ENCODE assay signal across 7 mouse cellular contexts in genomic region chr9:43105664-43106361, GRCm38 (mm10). TPM values are rescaled to one million over a fixed set of nuclear protein-coding genes. Genes with fewer than 3 reads are reported as not detected.
A peak's percentile ranks its signal among the peaks of the same experiment; 100 is the strongest.
DNase-seq lines count a peak whose midpoint lies in the region; ATAC-seq and TF ChIP-seq lines count a peak whose summit lies in the region.

No protein-coding gene starts in this region.

- H3K36me3 ChIP-seq in embryonic facial prominence, embryonic 11.5 days (replicated peaks; ENCODE audit: control insufficient read depth, insufficient read depth, low read depth, low read length): no peaks in the 10 kb centered on the region
- no peaks in the 10 kb centered on the region for H3K36me3 ChIP-seq in intestine, postnatal 0 days (ENCODE audit: control insufficient read depth, insufficient read depth)
- H3K36me3 ChIP-seq in midbrain, embryonic 11.5 days (ENCODE audit: control insufficient read depth, insufficient read depth, low read length): no peaks in the 10 kb centered on the region

- ATAC-seq in embryonic facial prominence, embryonic 11.5 days (replicated peaks; ENCODE audit: insufficient number of reproducible peaks, low FRiP score, low TSS enrichment, low read depth): peak; percentile 82
- ATAC-seq in granulocyte monocyte progenitor cell, adult 5-6 weeks (replicated peaks; ENCODE audit: poor library complexity, severe bottlenecking): peak; percentile 75
- ATAC-seq in intestine, postnatal 0 days: peak; percentile 87
- ATAC-seq in midbrain, embryonic 11.5 days (ENCODE audit: low FRiP score): peak; percentile 91

- TF ChIP-seq CTCF in intestine, postnatal 0 days (IDR thresholded peaks at IDR 0.05; ENCODE audit: low read depth): no peak

- intact Hi-C loops in left cerebral cortex, postnatal 4 days (cut with DNase I): loop anchor here (1.0 to 5.0 kb wide), 2 partner anchors 34 to 106 kb away; no protein-coding TSS in a partner anchor

- peak overlapping the region; percentile 88 for H3K9ac ChIP-seq in embryonic facial prominence, embryonic 11.5 days (replicated peaks; ENCODE audit: low read length)
- H3K9ac ChIP-seq in intestine, postnatal 0 days (ENCODE audit: low read depth, low read length): peak overlapping the region; percentile 89
- peak overlapping the region; percentile 93 for H3K9ac ChIP-seq in midbrain, embryonic 11.5 days (ENCODE audit: low read length)

- peak; percentile 97 for DNase-seq in adrenal gland, postnatal 14 days
- DNase-seq in embryonic facial prominence, embryonic 11.5 days (ENCODE audit: low spot score): peak; percentile 96
- DNase-seq in left cerebral cortex, postnatal 4 days: peak; percentile 95
- peak; percentile 99 for DNase-seq in midbrain, embryonic 11.5 days (ENCODE audit: low spot score, missing footprints)
- peak; percentile 69 for DNase-seq in spleen, adult 12 weeks (ENCODE audit: low spot score)

- peak overlapping the region; percentile 77 for H3K27ac ChIP-seq in embryonic facial prominence, embryonic 11.5 days (replicated peaks; ENCODE audit: low read depth, low read length)
- H3K27ac ChIP-seq in intestine, postnatal 0 days (ENCODE audit: low read depth, low read length): peak overlapping the region; percentile 92
- peak overlapping the region; percentile 83 for H3K27ac ChIP-seq in midbrain, embryonic 11.5 days (ENCODE audit: low read depth, low read length)

- H3K27me3 ChIP-seq in embryonic facial prominence, embryonic 11.5 days (ENCODE audit: control insufficient read depth, insufficient read depth, low read length): no peaks in the 10 kb centered on the region
- H3K27me3 ChIP-seq in intestine, postnatal 0 days (replicated peaks; ENCODE audit: control insufficient read depth, insufficient read depth, low read length): no peaks in the 10 kb centered on the region
- H3K27me3 ChIP-seq in midbrain, embryonic 11.5 days (ENCODE audit: control insufficient read depth, insufficient read depth, low read length): no peaks in the 10 kb centered on the region

- no peaks in the 10 kb centered on the region; the same call in 1 of the 2 replicates for H3K4me1 ChIP-seq in embryonic facial prominence, embryonic 11.5 days (ENCODE audit: control insufficient read depth, insufficient read depth, low read length)
- no peaks in the 10 kb centered on the region for H3K4me1 ChIP-seq in intestine, postnatal 0 days (replicated peaks; ENCODE audit: control insufficient read depth, insufficient read depth, low read length)
- peaks cover 21% of the 10 kb centered on the region for H3K4me1 ChIP-seq in midbrain, embryonic 11.5 days (ENCODE audit: control insufficient read depth, insufficient read depth, low read length)

- no peaks in the 10 kb centered on the region for H3K9me3 ChIP-seq in embryonic facial prominence, embryonic 11.5 days (replicated peaks; ENCODE audit: control insufficient read depth, low read length)
- no peaks in the 10 kb centered on the region for H3K9me3 ChIP-seq in intestine, postnatal 0 days (ENCODE audit: control insufficient read depth)
- H3K9me3 ChIP-seq in midbrain, embryonic 11.5 days (ENCODE audit: control insufficient read depth, low read length): no peaks in the 10 kb centered on the region

- peak overlapping the region; percentile 63 for H3K4me2 ChIP-seq in embryonic facial prominence, embryonic 11.5 days (ENCODE audit: low read depth, low read length)
- H3K4me2 ChIP-seq in intestine, postnatal 0 days (replicated peaks; ENCODE audit: low read depth): peak overlapping the region; percentile 78
- H3K4me2 ChIP-seq in midbrain, embryonic 11.5 days: peak overlapping the region; percentile 74

- peak overlapping the region; percentile 64 for H3K4me3 ChIP-seq in embryonic facial prominence, embryonic 11.5 days (ENCODE audit: low read depth, low read length)
- peak overlapping the region; percentile 80 for H3K4me3 ChIP-seq in intestine, postnatal 0 days (ENCODE audit: low read depth, low read length)
- peak overlapping the region; percentile 90 for H3K4me3 ChIP-seq in midbrain, embryonic 11.5 days (ENCODE audit: low read depth, low read length)

- under 1% methylated on average over 82 of the region's 91 CpGs for WGBS in embryonic facial prominence, embryonic 11.5 days
- under 1% methylated on average over 68 of the region's 91 CpGs for WGBS in intestine, postnatal 0 days
- under 1% methylated on average over 90 of the region's 91 CpGs for WGBS in midbrain, embryonic 11.5 days

RNA-seq across cellular contexts. Expression of gene Arhgef12, which starts 1.2 kb away (rescaled TPM):
- total RNA-seq in adrenal gland, postnatal 14 days (2021): 115 and 123 TPM in 2 replicates
- 8.2 and 10.5 TPM in 2 replicates for polyA plus RNA-seq in embryonic facial prominence, embryonic 11.5 days (2014; fragmentation: Nextera tagmentation; extraction: Ambion mirVana)
- 0.06 and 0.28 TPM in 2 replicates for total RNA-seq in granulocyte monocyte progenitor cell, adult 5-6 weeks (2014; fragmentation: Nextera tagmentation)
- total RNA-seq in granulocyte monocyte progenitor cell, adult 5-6 weeks (2017): 0.39 and 0.62 TPM in 2 replicates
- 3.9 and 4.9 TPM in 2 replicates for polyA plus RNA-seq in intestine, postnatal 0 days (2015; fragmentation: Nextera tagmentation; extraction: Ambion mirVana)
- 100 to 1,000 TPM; 185 to 199 TPM for total RNA-seq in left cerebral cortex, postnatal 4 days (2021)
- polyA plus RNA-seq in midbrain, embryonic 11.5 days (2014; fragmentation: Nextera tagmentation; extraction: Ambion mirVana): 9.2 and 10.0 TPM in 2 replicates

RNA-seq across cellular contexts. Expression of gene Tmem136, which starts 10.6 kb away (rescaled TPM):
- total RNA-seq in adrenal gland, postnatal 14 days (2021): 4.5 and 5.2 TPM in 2 replicates
- 13.6 and 13.9 TPM in 2 replicates for polyA plus RNA-seq in embryonic facial prominence, embryonic 11.5 days (2014; fragmentation: Nextera tagmentation; extraction: Ambion mirVana)
- not detected in 2 replicates for total RNA-seq in granulocyte monocyte progenitor cell, adult 5-6 weeks (2014; fragmentation: Nextera tagmentation)
- not detected in 2 replicates for total RNA-seq in granulocyte monocyte progenitor cell, adult 5-6 weeks (2017)
- 1.4 and 1.6 TPM in 2 replicates for polyA plus RNA-seq in intestine, postnatal 0 days (2015; fragmentation: Nextera tagmentation; extraction: Ambion mirVana)
- 10 to 100 TPM; 17.2 to 18.4 TPM for total RNA-seq in left cerebral cortex, postnatal 4 days (2021)
- polyA plus RNA-seq in midbrain, embryonic 11.5 days (2014; fragmentation: Nextera tagmentation; extraction: Ambion mirVana): 13.9 and 17.5 TPM in 2 replicates

Comparison
In these comparisons a context has a peak if more than half of its experiments do, and no peak if none do; other contexts are left out.
1. Peak in every context shown above with its lines: DNase-seq, ATAC-seq, H3K4me3 ChIP-seq and H3K27ac ChIP-seq.
2. RNA of gene Arhgef12, which starts 1.2 kb away (total RNA-seq): 185 to 199 TPM in left cerebral cortex, postnatal 4 days and 115 to 123 TPM in adrenal gland, postnatal 14 days; 0.06 to 0.62 TPM in granulocyte monocyte progenitor cell, adult 5-6 weeks; every median in the first group is over 10 times any median in the second.